In genomic region chr3:88407090-88407489, GRCm38 (mm10) we compare ENCODE assay signal across 1 mouse cellular context.
A peak's percentile ranks its signal among the peaks of the same experiment; 100 is the strongest.
TF ChIP-seq lines count a peak whose summit lies in the region.

No protein-coding gene starts in this region.

TF ChIP-seq in CH12.LX, 34 proteins besides CTCF, POLR2A, EP300 and RAD21 (continued from another document):
- TF ChIP-seq TCF12 (IDR thresholded peaks at IDR 0.05; ENCODE audit: low read depth, low read length) (no peak), MAX (IDR thresholded peaks at IDR 0.05; ENCODE audit: low read length) (peak; percentile 85), SMC3 (IDR thresholded peaks at IDR 0.05; ENCODE audit: low read depth, low read length) (peak; percentile 88), MYC (IDR thresholded peaks at IDR 0.05; ENCODE audit: low read depth, low read length) (peak; percentile 89), JUND (conservative IDR thresholded peaks at IDR 0.05; ENCODE audit: low read depth, low read length) (no peak), ZKSCAN1 (IDR thresholded peaks at IDR 0.05; ENCODE audit: borderline replicate concordance, low read depth, low read length) (no peak), CHD1 (IDR thresholded peaks at IDR 0.05; ENCODE audit: low read depth, low read length) (no peak), MAZ (IDR thresholded peaks at IDR 0.05; ENCODE audit: low read depth, low read length) (no peak), NRF1 (IDR thresholded peaks at IDR 0.05; ENCODE audit: low read depth, low read length) (no peak), MAFK (IDR thresholded peaks at IDR 0.05; ENCODE audit: insufficient replicate concordance, low read length) (no peak)
